Mouse (Mus musculus): ENCODE measurements around the gene Olfr311.

- TF ChIP-seq CTCF (IDR thresholded peaks at IDR 0.05; ENCODE audit: low read depth) (no peak), EP300 (IDR thresholded peaks at IDR 0.05; ENCODE audit: low read depth) (no peak)
Observed at GRCm38 (mm10) chr11:58795856-58796255, 43.2 kb upstream of the Olfr311 start.
